Mouse (Mus musculus): ENCODE data around the gene Prss48.

Prss48 gene

DNA sequence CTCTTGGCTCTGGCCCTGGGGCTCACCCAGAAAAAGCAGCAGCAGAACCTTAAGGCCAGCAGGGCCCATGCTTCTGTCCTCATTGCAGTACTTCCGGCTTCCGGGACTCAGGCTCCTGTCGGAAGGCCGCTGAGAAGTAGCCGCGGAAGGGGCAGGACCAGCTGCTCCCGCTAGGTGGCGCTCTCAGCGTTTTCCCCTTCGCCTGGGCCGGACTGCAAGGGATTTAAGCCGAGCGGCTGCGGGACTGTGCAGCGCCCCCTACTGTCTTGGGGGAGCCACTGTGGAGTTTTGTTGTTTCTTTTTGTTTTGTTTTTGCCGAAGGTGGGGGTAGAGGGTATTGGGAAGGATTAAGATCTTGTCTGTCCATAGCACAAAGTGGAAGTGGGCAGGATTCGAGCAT, at the start of gene Prss48:
TSS of gene Prss48 (minus strand) at position 69 of the 400 bp plus-strand sequence.
- DNase-seq (ENCODE audit: extremely low spot score, low spot score) = no peak

DNA sequence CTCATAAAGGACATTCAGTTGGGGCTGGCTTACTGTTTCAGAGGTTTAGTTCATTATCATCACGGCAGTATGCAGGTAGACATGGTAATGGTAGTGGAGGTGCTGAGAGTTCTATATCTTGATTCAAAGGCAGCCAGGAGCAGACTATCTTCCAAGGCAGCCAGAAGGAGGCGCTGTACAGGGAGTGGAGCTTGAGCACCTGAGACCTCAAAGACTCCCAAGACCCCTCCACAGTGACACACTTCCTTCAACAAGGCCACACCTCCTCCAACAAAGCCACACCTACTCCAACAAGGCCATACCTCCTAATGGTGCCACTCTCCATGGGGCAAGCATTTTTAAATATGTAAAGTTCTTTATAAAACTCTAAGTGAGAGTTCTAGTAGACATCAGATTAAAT, 46.8 kb upstream of the Prss48 start:
- no peak for DNase-seq (ENCODE audit: extremely low spot score, low spot score)

DNA sequence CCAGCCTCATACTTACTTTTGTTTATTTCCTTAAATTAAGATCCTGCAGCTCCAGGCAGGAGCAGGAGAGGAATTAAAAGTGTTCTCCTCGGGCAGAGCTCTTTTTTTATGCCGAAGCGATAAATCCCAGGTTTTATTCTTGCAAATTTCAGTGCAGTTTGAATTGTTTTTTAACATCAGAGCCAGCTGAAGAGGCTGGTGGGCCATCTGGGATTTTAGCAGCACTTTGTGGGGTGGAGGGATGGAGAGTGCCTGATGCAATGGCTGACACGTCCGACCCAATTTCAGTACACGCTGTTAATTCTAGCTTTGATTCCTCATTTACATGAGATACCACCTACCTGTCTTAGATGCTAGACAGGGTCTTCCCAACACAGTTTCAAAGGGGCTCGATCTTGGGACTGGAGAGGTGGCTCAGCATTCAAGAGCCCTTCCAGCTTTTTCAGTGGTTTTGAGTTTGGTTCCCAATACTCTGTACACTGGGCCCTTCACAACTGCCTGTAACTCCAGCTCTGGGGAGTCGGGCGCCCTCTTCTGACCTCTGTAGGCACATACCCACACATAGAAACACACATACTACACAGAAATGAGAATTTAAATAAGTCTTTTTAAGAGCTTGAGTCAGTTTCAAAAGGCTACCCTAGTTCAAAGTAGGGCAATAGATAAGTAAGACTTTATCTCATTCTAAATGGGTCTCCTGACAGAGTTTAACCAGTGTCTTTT, 45.6 kb upstream of the Prss48 start:
- DNase-seq (ENCODE audit: extremely low spot score, low spot score) = no peak

DNA sequence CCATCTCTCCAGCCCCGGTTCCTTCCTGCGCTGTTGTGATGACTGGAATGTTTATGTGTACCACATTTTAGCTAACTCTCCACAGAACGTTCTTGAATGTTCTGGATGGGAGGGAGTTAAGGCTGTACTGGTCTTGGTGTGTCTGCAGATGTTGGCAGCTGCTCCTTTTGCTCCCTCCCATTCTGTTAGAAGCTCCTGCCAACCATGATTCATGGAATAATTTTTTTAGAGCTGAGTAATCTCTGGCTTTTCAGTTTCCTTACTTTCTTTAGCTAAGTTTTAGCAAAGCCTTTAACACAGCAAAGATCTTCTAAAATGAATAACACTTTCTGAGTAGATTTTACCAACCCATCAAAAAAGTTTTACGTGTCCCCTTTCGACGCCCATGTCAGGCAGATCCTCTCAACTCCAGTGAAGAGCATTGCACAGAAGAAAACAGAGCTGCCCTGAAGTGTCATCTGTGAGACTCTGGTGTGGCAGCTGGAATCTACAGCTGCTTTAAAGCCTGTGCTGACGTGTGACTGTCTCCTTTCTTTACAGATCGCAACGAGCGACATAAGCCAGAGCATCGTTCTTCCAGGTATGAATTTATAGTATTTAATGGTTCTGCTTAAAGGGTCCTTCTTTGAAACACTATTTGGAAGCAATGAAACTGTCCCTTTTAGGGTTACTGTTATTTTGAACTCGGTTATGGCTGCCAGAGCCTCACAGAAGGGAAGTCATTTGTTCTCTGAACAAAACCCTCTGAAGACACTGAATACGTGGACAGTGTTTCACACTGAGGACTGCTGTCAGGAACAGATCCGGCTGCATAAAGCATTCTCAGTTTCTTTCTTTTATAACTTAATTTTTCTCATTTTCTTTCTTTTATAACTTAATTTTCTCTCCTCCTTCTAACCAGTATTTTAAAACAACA, 38.3 kb upstream of the Prss48 start:
- no peak for DNase-seq (ENCODE audit: extremely low spot score, low spot score)

DNA sequence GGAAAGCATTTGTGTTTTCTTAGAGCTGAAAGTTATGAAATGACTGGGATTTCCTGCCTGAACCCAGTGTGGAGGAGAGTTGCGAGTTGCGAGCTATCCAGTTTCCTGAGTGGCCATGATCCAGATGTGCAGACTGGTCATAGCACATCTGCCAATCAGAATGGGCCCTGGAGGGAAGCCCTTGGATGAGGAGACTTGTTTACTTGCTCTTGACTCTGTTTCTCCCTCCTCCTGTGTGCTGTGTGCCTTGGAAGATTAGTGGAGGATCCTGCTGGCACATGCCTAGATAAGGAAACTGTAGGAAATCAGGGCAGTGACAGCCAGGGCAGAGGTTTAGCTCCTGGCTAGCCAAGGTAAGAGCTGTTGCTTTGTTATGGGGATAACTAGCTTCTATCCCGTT, 36.4 kb upstream of the Prss48 start:
- DNase-seq (ENCODE audit: extremely low spot score, low spot score) = no peak

DNA sequence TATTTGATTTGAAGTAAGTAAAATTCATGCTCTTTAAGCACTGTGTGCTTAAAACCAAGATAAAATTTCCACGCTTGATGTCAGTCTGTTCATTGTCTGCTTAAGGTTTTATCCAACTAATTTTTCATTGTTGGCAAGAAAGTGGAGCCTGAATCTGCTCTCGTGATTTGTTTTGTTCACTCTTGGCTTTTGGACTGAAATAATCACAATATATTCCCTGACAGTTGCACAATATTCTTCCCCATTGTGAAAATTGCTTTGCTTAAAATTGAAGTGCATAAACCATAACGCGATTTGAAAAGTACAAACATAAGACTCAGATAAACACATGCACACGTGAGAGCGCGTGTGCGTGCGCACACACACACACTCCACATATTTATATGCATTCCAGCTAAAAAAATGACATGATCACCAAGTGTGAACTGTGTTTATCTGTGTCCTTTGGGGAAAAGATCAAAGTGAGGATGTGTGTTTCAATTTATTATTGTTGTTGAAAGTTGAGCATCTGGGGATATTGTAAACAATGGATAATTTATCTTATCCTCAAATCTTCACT, 35.7 kb upstream of the Prss48 start:
- DNase-seq (ENCODE audit: extremely low spot score, low spot score) = no peak

DNA sequence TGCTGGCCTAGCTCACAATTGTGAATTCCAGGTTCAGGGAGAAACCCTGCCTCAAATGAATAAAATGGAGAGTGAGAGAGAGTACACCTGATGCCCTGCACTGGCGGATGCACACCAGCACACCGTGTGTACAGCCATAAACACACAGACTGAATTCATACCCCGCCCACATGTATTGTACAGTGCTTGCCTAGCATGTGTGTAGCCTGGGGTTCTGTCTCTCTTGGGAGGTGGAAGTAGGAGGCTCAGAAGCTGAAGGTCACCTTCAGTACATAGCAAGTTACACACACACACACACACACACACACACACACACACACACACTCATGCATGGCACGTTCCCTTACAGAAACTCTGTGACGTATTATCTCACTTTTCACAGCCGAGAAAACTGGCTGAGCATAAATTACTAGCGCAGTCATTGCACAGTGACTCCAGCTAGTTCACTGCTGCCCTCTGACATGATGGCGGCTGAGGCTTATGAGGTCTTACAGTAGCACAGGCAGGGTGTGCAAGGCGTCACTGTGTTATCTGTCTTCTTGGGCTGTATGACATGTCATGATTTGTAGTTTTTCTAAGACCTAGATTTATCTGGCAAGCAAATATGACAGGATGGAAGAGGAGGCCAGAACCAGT, 31.3 kb upstream of the Prss48 start:
- DNase-seq (ENCODE audit: extremely low spot score, low spot score) = no peak

DNA sequence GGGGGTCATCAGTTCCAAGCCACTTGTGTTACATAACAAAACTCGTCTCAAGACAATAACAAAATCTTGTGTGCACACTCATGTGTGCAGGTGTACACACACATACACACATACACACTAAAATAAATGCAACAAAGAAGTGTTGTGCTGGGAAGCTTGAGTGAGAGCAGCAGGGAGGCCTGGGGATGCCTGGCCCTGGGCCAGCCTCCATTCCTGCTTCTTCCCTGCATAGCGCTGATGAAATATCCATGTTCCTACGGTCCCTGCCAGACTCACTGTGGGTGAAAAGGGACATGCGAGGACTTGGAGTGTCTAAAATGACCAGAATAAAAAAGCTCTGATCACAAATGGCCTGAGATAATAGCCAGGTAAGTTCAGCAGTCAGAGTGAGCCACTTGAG, 28.3 kb upstream of the Prss48 start:
- DNase-seq (ENCODE audit: extremely low spot score, low spot score) = no peak

DNA sequence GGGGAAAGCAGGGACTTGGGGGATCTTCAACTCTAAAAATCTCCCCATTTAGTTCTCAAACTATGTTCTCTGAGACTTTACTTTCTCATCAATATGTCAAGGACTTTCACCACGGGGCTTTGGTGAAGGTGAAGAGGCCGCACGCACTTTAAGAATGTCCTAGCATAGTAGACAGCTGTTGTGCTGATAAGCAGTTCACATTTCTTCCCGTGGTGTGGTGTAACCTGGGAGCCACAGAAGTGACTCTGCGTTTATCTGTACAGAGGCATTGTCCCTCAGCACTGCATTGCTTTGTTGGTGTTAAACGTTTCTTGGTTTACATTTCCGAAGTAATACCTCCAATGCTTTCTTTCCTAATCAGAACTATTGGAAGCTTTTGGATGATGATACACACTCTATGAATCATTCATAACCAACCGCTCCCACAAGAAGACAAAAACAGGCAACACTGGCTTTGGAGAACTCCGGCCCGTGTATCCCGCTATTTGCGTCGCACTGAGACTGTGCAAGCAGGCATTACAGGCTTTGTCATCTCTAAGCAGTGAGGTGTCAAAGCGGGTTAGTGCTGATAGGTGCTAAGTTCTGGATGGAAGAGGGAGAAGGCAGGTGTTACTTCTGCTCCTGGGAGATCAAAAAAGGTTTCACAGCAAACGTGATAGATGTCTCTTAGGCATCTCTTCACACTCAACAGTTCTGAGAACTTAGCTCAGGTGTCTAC, 26.5 kb upstream of the Prss48 start:
- no peak for DNase-seq (ENCODE audit: extremely low spot score, low spot score)

DNA sequence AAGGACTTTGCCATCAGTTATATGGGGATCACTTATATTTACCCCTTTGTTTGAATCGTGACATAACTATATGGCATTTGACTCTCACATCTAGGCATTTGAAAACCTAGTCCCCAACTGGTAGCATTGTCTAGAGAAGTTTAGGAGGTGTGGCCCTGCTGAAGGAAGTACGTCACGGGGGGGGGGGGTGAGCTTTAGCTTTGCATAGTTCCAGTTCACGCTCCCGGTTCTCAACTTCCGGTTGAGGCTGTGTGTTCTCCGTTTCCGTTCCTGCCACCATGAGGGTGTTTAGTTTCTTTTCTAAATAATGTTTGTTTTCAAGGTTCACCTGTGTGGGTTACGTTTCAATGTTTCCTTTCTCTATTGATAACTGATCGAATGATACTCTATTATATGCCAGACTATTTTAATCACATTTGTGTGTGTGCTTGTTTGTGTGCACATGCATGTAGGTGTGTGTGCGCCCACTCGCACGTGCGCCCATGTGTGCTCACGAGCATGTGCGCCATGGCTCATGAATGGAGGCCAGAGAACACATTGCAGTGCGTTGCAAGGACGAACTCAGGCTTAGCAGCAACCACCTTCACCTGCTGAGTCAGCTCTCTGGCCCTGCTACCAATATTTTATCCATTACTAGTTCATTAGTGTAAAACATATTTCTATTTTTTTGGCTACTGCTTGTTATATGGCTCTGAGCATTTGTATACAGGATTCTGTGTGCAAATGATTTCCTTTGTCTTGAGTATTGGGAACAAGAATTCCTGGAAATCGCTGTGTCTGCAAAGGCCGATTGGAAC, 23.2 kb upstream of the Prss48 start:
- no peak for DNase-seq (ENCODE audit: extremely low spot score, low spot score)

DNA sequence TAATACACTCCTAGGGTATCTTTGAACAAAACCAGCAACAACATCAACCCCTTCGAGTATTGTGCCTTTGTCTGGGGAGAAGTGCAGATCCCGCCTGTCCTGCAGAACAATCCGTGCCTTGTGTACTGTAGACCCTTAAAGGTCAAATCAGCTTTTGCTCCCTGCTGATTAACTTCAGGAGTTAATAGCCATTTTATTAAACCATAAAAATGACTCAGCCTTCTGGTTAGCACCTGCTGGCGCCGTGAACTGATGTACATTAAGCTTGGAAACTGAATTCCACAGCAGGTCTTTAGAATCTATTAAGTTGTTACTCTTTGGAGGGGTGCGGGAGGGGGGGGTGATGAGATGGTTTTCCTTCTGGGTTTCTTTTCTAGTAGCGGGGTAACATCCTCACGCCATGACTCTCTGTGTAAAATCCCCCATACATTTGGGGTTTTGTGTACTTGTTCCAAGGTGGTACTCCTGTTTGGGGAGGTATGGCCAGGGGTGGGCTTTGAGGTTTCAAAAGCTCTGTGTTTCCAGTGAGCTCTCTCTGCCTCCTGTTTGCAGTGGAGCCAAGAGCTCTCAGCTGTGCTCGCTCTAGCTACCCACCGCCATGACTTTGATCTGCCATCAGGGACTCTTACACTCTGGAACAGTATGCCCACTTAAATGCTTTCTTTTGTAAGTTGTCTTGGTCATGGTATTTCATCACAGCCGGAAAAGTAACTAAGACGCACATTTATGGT, 21.9 kb upstream of the Prss48 start:
- DNase-seq (ENCODE audit: extremely low spot score, low spot score) = no peak

DNA sequence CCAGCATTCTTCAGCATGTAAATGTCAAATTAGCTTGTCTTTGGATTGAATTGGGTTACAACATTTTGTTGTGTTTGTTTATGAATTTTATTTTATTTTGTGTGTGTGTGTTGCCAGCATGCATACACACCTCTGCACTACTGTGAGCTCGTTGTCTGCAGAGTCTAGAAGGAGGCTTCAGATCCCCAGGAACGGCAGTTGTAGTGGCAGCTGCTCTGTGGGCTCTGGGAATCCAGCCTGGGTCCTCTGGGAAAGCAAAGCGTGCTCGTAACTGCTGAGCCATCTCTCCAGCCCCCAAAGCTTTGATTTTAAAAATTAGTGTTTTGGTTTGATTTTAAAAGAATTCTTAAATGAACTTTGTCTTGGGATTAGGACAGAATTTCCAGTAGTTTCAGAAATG, 19.4 kb upstream of the Prss48 start:
- DNase-seq (ENCODE audit: extremely low spot score, low spot score) = no peak

DNA sequence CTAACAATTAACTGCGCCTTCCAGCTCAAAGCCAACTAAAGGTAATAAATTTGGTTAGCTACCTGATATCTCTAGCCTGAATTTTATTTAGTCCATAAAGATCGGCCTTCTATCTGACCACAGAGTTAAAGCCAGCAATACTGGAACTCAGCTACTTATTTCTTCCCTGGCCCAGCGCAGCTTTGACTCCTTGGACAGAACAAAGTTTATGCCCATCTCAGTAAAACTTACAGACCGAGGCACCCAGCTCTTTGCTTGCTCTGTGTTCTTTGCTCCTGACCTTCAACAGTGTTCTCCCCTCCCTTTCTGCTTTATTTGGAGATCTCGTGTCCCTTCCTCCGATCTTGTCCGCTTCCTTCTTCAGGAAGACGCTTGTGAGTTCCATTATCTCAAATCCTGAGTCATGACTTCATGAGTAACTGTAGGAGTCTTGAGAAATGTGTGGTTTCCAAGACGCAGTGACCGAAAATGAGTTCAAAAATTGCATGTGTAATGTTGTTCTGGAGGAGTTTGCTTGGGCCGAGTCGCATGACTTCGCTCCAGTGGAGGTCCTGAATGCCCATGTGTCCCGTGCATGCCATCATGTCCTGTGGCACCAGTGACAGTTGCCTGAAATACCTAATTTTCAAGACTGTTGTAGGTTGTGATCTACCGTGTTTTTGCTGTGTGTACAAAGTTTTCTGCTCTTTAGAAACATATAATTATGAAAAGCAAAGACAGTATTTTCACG, 18.8 kb upstream of the Prss48 start:
- no peak for DNase-seq (ENCODE audit: extremely low spot score, low spot score)

DNA sequence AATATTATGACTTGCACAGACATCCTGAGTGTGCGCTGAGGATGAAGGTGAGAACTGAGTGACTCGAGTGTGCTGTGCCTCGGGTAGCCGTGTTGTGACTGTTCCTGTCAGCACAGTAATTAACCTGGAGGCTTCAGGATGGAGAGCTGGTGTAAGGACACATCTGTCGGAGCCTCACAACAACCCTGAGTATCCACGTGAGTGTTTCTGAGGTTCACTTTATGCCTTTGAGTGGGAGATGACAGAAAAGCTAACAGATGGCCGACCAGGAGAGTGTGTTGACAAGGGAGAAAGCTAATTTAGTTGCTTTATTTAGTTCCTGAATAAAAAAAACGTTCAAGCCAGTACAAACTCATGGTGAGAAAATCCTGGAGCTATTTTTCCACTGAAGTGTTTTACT, 15.2 kb upstream of the Prss48 start:
- DNase-seq (ENCODE audit: extremely low spot score, low spot score) = no peak

DNA sequence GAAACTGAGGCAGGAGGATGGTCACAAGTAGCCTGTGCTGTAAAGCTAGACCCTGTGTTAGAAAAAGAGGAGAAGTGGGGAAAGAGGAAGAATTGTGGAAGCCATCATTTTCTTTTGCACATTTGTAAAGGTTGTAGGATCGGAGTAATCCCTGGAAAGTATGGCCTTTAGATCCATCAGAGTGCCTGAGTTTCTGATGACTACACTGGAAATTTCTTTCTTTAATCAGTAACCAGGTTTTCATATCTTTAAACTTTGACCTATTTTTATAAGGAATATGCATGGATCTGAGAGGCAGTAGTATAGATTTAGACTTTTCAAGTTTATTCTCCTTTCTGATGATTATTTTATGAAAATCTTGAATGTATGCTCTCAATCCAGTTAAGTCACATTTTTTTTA, 14.7 kb upstream of the Prss48 start:
- no peak for DNase-seq (ENCODE audit: extremely low spot score, low spot score)

DNA sequence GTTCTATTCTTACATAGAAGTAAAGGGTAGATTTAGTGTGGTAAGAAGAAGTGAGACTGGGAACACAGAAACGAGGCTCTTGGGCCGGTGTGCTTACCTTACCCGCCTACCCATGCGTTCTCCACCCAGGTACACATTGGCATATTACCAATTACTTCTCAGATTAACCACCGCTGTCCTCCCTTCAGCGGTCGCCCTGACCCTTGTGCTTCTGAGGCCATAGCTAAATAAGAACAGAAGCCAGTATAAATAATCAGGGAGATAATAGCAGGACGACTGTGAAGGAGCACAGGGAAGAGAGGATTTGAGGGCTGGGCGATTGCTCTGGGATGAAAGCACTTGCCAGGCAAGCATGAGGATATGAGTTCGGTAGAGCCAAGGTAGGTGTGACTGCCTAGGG, 11.5 kb upstream of the Prss48 start:
- DNase-seq (ENCODE audit: extremely low spot score, low spot score) = no peak

DNA sequence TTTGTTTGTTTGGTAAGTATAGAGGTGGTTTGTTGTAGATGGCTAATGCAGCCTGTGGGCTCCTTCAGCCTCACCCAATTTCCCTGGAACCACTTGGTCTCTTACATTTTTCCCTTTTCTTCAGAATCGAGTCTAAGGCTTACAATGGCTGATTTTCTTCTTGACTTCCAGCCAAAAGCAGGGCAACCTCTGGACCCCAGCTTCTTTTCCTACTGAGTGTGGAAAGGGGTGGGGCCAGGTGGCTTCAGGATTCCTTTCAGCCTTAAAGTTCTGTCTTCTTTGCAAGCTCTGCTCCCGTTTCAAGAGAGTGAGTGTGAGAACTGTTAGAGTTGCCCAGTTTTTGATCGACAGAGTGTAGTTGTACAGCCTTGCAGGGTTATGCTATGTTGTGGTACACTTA, 9.5 kb upstream of the Prss48 start:
- DNase-seq (ENCODE audit: extremely low spot score, low spot score) = no peak

DNA sequence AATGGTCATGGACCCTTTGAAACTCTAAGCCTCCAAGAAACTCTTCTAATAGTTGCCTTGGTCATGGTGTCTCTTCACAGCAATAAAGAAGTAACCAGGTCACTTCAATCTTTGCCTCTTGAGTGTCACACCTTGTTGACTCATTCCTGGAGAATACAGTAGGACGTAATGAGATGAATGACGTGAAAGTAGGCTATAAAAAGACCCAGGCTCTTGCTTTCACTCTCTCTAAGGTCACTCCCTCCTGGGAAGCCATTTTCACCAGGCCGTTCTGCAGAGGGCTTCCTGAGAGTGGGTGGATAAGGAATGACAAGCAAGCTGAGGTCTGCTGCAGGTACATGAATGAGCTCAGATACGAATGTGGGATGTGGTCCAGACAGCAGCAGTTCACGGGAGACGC, 9.1 kb upstream of the Prss48 start:
- DNase-seq (ENCODE audit: extremely low spot score, low spot score) = no peak

DNA sequence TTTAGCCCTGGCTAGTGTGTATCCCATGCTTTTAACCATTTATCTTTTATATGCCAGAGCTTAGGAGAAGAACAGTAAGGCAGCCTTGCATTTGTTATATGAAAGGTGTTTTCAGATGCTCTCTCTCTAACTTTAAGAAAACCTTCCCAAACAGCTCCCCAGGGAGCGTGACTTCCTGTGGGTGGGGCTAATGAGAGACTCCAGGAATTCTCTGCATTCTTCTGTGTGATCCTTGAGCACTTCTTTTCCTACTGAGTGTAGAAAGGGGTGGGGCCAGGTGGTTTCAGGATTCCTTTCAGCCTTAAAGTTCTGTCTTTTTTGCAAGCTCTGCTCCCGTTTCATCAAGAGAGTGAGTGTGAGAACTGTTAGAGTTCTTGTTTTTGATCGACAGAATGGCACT, 8.3 kb upstream of the Prss48 start:
- DNase-seq (ENCODE audit: extremely low spot score, low spot score) = no peak

All from neural tube, embryonic 10.5 days (tissue).